ENCODE assay signal across 30 mouse cellular contexts in genomic region chr17:29827602-29828001, GRCm38 (mm10).
A peak's percentile ranks its signal among the peaks of the same experiment; 100 is the strongest.
DNase-seq lines count a peak whose midpoint lies in the region; ATAC-seq lines count a peak whose summit lies in the region.
"Had no signal": no experiment of that assay in that cellular context is flagged by ENCODE, and none has a peak within 500 bp of the region (broad histone marks: within the 10 kb centered on the region; RNA-seq: fewer than 3 reads in every experiment).

No protein-coding gene starts in this region.

- peak; percentile 67 for DNase-seq in liver
- no peak for DNase-seq in ovary, adult 18-20 months (ENCODE audit: low spot score)
- DNase-seq in urinary bladder, adult 2 months (ENCODE audit: low spot score), result no peak
- DNase-seq: adrenal gland, postnatal 25 days; B cell, adult 2 months; cerebellum, adult 18-20 months; cerebellum, postnatal 14 days; gastrocnemius, postnatal 25 days; heart, adult 18-20 months; heart, postnatal 4 days; kidney, adult 18-20 months; kidney, postnatal 4 days; lung, adult 18-20 months; lung, postnatal 4 days; midbrain, embryonic 14.5 days; right cerebral cortex, postnatal 4 days had no signal

- H3K36me3 ChIP-seq in erythroblast, embryonic 14.5 days (ENCODE audit: control insufficient read depth), result no peaks in the 10 kb centered on the region
- H3K36me3 ChIP-seq in liver, embryonic 15.5 days (replicated peaks), result no peaks in the 10 kb centered on the region
- no peaks in the 10 kb centered on the region for H3K36me3 ChIP-seq in stomach, embryonic 15.5 days
- H3K36me3 ChIP-seq: embryonic facial prominence, embryonic 10.5 days; embryonic facial prominence, embryonic 15.5 days; forebrain, embryonic 15.5 days; neural tube, embryonic 15.5 days had no signal

- ATAC-seq in liver, embryonic 15.5 days (ENCODE audit: insufficient read depth), result peak; percentile 70
- ATAC-seq in stomach, embryonic 15.5 days (ENCODE audit: insufficient read depth, low FRiP score, low read depth), result 0 out of 2 replicates have a peak, but pooled peaks have one; percentile 53
- no peak for ATAC-seq in granulocyte monocyte progenitor cell, adult 5-6 weeks (replicated peaks; ENCODE audit: poor library complexity, severe bottlenecking)
- ATAC-seq: forebrain, embryonic 15.5 days; lung, postnatal 0 days had no signal

- no peaks in the 10 kb centered on the region for H3K9me3 ChIP-seq in erythroblast, embryonic 14.5 days (ENCODE audit: control insufficient read depth, low read length)
- no peaks in the 10 kb centered on the region for H3K9me3 ChIP-seq in liver, embryonic 15.5 days (replicated peaks)
- H3K9me3 ChIP-seq in stomach, embryonic 15.5 days, result no peaks in the 10 kb centered on the region
- H3K9me3 ChIP-seq: embryonic facial prominence, embryonic 10.5 days; embryonic facial prominence, embryonic 15.5 days; forebrain, embryonic 10.5 days; forebrain, embryonic 15.5 days; hindbrain, embryonic 13.5 days; limb, embryonic 12.5 days; neural tube, embryonic 15.5 days had no signal

- peaks cover 26% of the 10 kb centered on the region for H3K4me1 ChIP-seq in erythroblast, embryonic 14.5 days (ENCODE audit: control insufficient read depth)
- H3K4me1 ChIP-seq in liver, embryonic 15.5 days (replicated peaks), result peaks cover 20% of the 10 kb centered on the region
- no peaks in the 10 kb centered on the region for H3K4me1 ChIP-seq in stomach, embryonic 15.5 days
- H3K4me1 ChIP-seq: embryonic facial prominence, embryonic 10.5 days; embryonic facial prominence, embryonic 15.5 days; forebrain, embryonic 10.5 days; forebrain, embryonic 15.5 days; limb, embryonic 12.5 days; neural tube, embryonic 15.5 days had no signal

- H3K4me3 ChIP-seq in erythroblast, embryonic 14.5 days (replicated peaks), result peak overlapping the region; percentile 23
- H3K4me3 ChIP-seq in liver, embryonic 15.5 days (replicated peaks), result no peak overlapping the region
- no peak overlapping the region for H3K4me3 ChIP-seq in stomach, embryonic 15.5 days (replicated peaks)
- H3K4me3 ChIP-seq: embryonic facial prominence, embryonic 10.5 days; embryonic facial prominence, embryonic 15.5 days; forebrain, embryonic 10.5 days; forebrain, embryonic 15.5 days; hindbrain, embryonic 13.5 days; limb, embryonic 12.5 days; neural tube, embryonic 15.5 days had no signal

- H3K4me2 ChIP-seq in liver, embryonic 15.5 days, result peak overlapping the region; percentile 14; the same call in 1 of the 2 replicates
- H3K4me2 ChIP-seq in stomach, embryonic 15.5 days, result no peak overlapping the region
- H3K4me2 ChIP-seq: embryonic facial prominence, embryonic 15.5 days; forebrain, embryonic 15.5 days; heart, embryonic 11.5 days; hindbrain, embryonic 13.5 days; limb, embryonic 12.5 days; neural tube, embryonic 15.5 days had no signal

- peaks cover 38% of the 10 kb centered on the region for H3K27me3 ChIP-seq in erythroblast, embryonic 14.5 days (ENCODE audit: control insufficient read depth)
- H3K27me3 ChIP-seq in liver, embryonic 15.5 days, result peaks cover 43% of the 10 kb centered on the region
- H3K27me3 ChIP-seq in stomach, embryonic 15.5 days (replicated peaks), result no peaks in the 10 kb centered on the region
- H3K27me3 ChIP-seq: embryonic facial prominence, embryonic 15.5 days; forebrain, embryonic 15.5 days; hindbrain, embryonic 13.5 days; neural tube, embryonic 15.5 days had no signal

- H3K27ac ChIP-seq in liver, embryonic 15.5 days (replicated peaks), result no peak overlapping the region
- no peak overlapping the region for H3K27ac ChIP-seq in stomach, embryonic 15.5 days
- H3K27ac ChIP-seq: embryonic facial prominence, embryonic 10.5 days; embryonic facial prominence, embryonic 15.5 days; forebrain, embryonic 10.5 days; forebrain, embryonic 15.5 days; hindbrain, embryonic 13.5 days; kidney, postnatal 0 days; limb, embryonic 12.5 days; neural tube, embryonic 15.5 days had no signal

- 44% methylated on average over 5 of the region's 5 CpGs for WGBS in liver, embryonic 15.5 days (ENCODE audit: insufficient replicate concordance)
- 64% methylated on average over 5 of the region's 5 CpGs for WGBS in stomach, embryonic 15.5 days

- H3K9ac ChIP-seq in liver, embryonic 15.5 days, result no peak overlapping the region
- H3K9ac ChIP-seq in stomach, embryonic 15.5 days, result no peak overlapping the region
- H3K9ac ChIP-seq: embryonic facial prominence, embryonic 15.5 days; forebrain, embryonic 15.5 days; hindbrain, embryonic 13.5 days; limb, embryonic 12.5 days; neural tube, embryonic 15.5 days had no signal
